Mouse (Mus musculus) spleen, adult 2 months (tissue): ENCODE data around the gene Fam160b1.

Experiments used
- CTCF ChIP-seq: fragments of 200-500 bp; IDR thresholded peaks from 2 replicates; pipeline ENCODE4 v1.5.1; 2011; ENCODE audit warnings: mild to moderate bottlenecking, inconsistent platforms; ENCODE audit not compliant: insufficient read depth, insufficient read length, insufficient replicate concordance; ENCODE audit errors: extremely low read depth
- POLR2A ChIP-seq: fragments of 200-500 bp; IDR thresholded peaks from 2 replicates; pipeline ENCODE4 v1.6.1; 2011; ENCODE audit warnings: low read depth, low read length, inconsistent platforms

DNA sequence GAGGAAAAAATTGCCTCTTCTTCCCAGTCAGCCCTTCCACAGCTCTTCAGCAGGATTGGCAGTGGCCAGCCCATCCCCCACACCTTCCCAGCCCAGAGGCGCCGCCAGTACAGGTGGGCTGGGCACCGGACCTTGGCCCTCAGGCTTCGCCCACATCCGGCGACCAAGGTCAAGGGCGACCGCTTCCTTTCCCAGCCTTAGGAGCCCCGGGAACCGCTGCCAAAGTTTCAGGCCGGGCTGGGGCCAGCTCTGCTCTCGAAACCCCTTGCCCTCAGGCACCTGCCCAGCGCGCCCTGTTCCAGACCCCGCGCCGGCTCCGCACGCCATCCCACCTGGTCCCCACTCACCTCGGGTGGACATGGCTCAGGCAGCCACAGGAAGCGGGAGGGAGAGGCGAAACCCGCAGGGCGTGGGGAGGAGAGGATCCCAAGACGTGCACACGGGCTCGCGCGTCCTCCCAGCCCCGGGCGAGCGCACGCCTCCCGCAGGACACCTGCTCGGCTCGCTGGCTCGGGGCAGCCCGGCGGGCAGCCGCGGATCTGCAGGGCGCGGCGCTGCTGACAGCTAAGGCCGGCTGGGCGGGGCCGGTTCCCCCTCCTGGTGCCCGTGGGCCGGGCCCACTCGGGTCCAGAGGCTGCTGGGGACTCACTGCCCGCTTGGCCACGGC, 46.0 kb upstream of the Fam160b1 start, which contains the start of gene Ablim1:
- TF ChIP-seq POLR2A (no peak), CTCF (no peak)
